Mouse (Mus musculus): ENCODE results near the gene Gm21958.

DNA sequence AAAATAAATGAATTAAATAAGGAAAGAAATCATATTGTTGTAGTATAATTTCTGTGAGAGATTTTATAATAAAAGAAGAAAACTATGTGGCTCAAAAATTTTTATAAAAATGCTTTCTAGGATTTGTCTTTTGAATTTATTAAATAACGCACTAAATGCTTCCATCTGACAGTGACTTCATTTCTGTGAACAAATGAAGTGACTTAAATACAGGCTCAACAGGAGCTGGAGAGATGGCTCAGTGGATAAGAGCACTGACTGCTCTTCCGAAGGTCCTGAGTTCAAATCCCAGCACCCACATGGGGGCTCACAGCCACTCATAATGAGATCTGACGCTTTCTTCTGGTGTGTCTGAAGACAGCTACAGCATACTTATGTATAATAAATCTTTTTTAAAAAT is 29.0 kb downstream of the Gm21958 start:
- no peak for TF ChIP-seq EP300 (optimal IDR thresholded peaks at IDR 0.05)
- no peak for TF ChIP-seq CTCF (IDR thresholded peaks at IDR 0.05; ENCODE audit: low read depth)
